Mouse (Mus musculus): ENCODE results near the gene Ctnnd2. TPM values are rescaled to one million over a fixed set of nuclear protein-coding genes. Genes with fewer than 3 reads are reported as not detected.

The Ctnnd2 gene
- polyA plus RNA-seq, 1 experiment from 2014 or later, result 81.5 TPM

DNA sequence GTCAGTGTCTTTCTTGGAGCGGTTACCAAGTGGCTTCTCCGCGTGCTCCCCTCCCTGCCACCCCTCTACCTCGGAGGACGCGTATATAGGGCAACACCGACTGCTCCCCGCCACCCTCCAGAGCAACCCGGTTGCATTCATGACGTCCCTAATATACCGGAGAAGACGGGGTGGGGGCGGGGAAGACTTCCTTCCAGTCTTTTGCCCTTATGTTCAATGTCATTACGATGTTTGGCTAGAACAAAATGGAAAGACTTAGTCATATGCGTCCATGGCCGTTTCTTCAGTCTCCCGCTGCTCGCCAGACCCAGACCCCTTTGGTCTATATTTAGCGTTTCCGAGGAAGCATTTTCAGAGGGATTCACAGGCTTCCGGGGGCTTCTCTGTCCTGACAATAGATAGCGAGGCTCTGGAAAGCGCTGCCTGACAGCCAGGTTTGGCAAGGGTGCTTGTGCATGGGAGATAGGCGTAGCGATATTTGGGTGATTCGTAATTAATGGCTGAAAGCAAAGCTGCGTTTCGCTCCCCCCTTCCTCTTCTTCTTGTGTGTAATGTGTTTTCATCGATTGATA is 1.1 kb downstream of the Ctnnd2 start:
- H3K9me3 ChIP-seq (ENCODE audit: control insufficient read depth, low read length), result no peaks in the 10 kb centered on the region
- ATAC-seq (ENCODE audit: low read depth), result peak; percentile 74
- peak overlapping the region; percentile 63 for H3K4me2 ChIP-seq (ENCODE audit: low read depth, low read length)
- H3K9ac ChIP-seq (replicated peaks; ENCODE audit: low read depth, low read length), result peak overlapping the region; percentile 94
- peak overlapping the region; percentile 99 for H3K27ac ChIP-seq (ENCODE audit: low read depth, low read length)
- 1% methylated on average over 29 of the region's 29 CpGs for WGBS
- 0 out of 2 replicates have a peak, but pooled peaks cover 5% of the 10 kb centered on the region for H3K4me1 ChIP-seq (ENCODE audit: control insufficient read depth, insufficient read depth, low read length)
- H3K4me3 ChIP-seq (ENCODE audit: low read depth, low read length), result peak overlapping the region; percentile 84
- no peaks in the 10 kb centered on the region for H3K27me3 ChIP-seq (ENCODE audit: control insufficient read depth, insufficient read depth, low read length)
- no peaks in the 10 kb centered on the region for H3K36me3 ChIP-seq (ENCODE audit: control insufficient read depth, insufficient read depth, low read length)

DNA sequence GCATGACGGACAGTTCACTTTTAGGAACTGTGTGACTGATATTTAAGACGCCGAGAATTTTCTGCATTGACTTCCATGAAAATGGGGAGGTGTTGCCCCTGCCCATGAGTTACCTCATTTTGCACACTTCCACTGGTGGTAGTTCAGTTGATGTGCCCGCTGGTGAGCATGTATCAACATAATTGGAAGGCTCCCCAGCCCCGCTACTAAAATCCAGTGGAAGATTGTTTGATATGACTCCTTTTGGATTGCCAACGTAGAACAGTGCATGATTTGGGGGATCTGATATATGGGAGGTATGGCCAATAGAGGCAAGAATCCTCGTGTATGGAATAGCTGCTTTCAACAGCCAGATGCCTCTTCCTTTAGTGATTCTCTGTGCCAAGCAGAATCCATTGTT is 1.9 kb downstream of the Ctnnd2 start:
- ATAC-seq (ENCODE audit: low read depth), result no peak
- H3K9ac ChIP-seq (replicated peaks; ENCODE audit: low read depth, low read length), result peak overlapping the region; percentile 94; the same call in 1 of the 2 replicates
- no peaks in the 10 kb centered on the region for H3K36me3 ChIP-seq (ENCODE audit: control insufficient read depth, insufficient read depth, low read length)
- no peaks in the 10 kb centered on the region for H3K9me3 ChIP-seq (ENCODE audit: control insufficient read depth, low read length)
- 35% methylated on average over 7 of the region's 7 CpGs for WGBS
- H3K4me3 ChIP-seq (ENCODE audit: low read depth, low read length), result peak overlapping the region; percentile 84
- H3K27me3 ChIP-seq (ENCODE audit: control insufficient read depth, insufficient read depth, low read length), result no peaks in the 10 kb centered on the region
- H3K27ac ChIP-seq (ENCODE audit: low read depth, low read length), result peak overlapping the region; percentile 99
- 0 out of 2 replicates have a peak, but pooled peaks cover 5% of the 10 kb centered on the region for H3K4me1 ChIP-seq (ENCODE audit: control insufficient read depth, insufficient read depth, low read length)
- peak overlapping the region; percentile 63 for H3K4me2 ChIP-seq (ENCODE audit: low read depth, low read length)

DNA sequence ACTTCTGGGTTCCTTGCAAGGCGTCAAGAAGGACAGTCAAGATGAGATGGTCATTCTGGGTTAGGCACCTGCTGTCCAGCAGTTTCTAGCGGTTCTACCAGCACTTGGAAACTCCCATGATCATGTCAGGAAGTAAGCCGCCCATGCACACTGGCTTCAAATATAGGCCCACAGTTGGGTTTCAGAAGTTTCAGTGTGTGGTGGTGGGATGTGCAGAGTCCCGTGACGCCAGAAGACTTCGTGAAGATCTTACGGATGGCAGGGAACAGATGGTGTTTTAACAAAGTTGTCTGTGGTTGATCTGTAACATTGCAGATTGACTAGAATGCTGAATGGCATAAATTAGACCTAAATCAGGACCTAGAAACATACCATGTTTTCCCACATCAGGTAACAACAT is 11.6 kb downstream of the Ctnnd2 start:
- no peak for ATAC-seq (ENCODE audit: low read depth)
- Histone ChIP-seq H3K36me3 (ENCODE audit: control insufficient read depth, insufficient read depth, low read length) (no peaks in the 10 kb centered on the region), H3K4me3 (ENCODE audit: low read depth, low read length) (no peak overlapping the region), H3K9me3 (ENCODE audit: control insufficient read depth, low read length) (no peaks in the 10 kb centered on the region), H3K27ac (ENCODE audit: low read depth, low read length) (no peak overlapping the region), H3K9ac (replicated peaks; ENCODE audit: low read depth, low read length) (no peak overlapping the region), H3K27me3 (ENCODE audit: control insufficient read depth, insufficient read depth, low read length) (no peaks in the 10 kb centered on the region), H3K4me1 (ENCODE audit: control insufficient read depth, insufficient read depth, low read length) (no peaks in the 10 kb centered on the region), H3K4me2 (ENCODE audit: low read depth, low read length) (no peak overlapping the region)
- WGBS, result 91% methylated on average over 7 of the region's 7 CpGs

DNA sequence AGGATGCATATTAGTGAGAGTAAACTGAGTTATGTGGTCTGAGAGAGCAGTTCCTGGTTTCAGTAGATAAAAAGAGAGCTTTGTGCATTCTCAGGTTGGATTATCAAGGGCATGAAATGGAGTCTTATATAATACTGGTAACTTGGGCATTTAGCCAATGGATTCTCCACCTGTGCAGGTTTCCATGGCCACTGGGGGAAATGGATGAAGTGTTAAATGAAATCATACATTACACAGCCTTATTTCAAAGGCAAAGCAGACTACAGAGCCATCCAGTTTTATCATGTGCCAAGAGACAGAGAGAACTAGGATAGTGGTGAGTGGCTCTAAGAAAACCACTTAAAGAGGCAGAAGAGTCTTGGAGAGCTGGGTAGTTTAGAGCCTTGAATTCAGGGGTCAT is 18.5 kb downstream of the Ctnnd2 start:
- Histone ChIP-seq H3K4me1 (ENCODE audit: control insufficient read depth, insufficient read depth, low read length) (no peaks in the 10 kb centered on the region), H3K36me3 (ENCODE audit: control insufficient read depth, insufficient read depth, low read length) (no peaks in the 10 kb centered on the region), H3K27ac (ENCODE audit: low read depth, low read length) (no peak overlapping the region), H3K4me3 (ENCODE audit: low read depth, low read length) (no peak overlapping the region), H3K9ac (replicated peaks; ENCODE audit: low read depth, low read length) (no peak overlapping the region), H3K4me2 (ENCODE audit: low read depth, low read length) (no peak overlapping the region), H3K27me3 (ENCODE audit: control insufficient read depth, insufficient read depth, low read length) (no peaks in the 10 kb centered on the region), H3K9me3 (ENCODE audit: control insufficient read depth, low read length) (no peaks in the 10 kb centered on the region)
- no peak for ATAC-seq (ENCODE audit: low read depth)

DNA sequence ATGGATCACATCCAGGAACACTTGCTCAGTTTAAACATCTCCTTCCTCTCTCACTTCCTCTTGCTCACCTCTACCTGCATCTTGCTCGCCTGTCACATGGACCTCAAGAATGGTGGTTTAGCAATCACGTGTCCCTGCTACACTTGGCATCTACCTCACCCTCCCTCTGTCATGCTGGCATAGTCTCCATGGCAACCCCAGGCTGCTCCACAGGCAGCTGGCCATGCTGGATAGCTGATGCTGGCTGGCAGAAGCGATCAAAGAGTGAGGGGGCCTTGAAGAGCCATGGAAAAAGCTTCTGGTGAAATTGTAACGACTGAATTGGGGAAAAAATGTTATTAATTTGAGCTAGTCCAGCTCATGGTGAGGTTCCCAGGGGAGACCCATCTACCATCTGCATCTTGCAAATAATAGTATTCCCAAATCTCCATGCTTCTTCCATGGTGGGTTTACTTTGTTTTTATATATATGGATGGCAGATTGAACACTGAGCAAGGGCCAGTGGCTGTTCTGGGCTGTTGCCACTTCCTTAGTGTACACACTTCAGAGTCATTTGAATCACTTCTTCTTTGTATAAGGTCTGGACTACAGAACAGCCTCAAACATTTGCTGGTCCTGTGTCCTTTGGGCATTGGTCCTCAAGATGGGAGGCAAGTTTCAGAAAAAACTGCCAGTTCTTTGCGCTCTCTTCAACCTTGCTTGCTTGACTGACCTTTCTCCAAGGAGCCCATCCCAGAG is 19.7 kb downstream of the Ctnnd2 start:
- no peaks in the 10 kb centered on the region for H3K27me3 ChIP-seq (ENCODE audit: control insufficient read depth, insufficient read depth, low read length)
- H3K36me3 ChIP-seq (ENCODE audit: control insufficient read depth, insufficient read depth, low read length), result no peaks in the 10 kb centered on the region
- no peak overlapping the region for H3K9ac ChIP-seq (replicated peaks; ENCODE audit: low read depth, low read length)
- whole genome bisulfite sequencing, result 51% methylated on average over 5 of the region's 5 CpGs
- ATAC-seq (ENCODE audit: low read depth), result peak; percentile 88
- no peak overlapping the region for H3K27ac ChIP-seq (ENCODE audit: low read depth, low read length)
- no peaks in the 10 kb centered on the region for H3K9me3 ChIP-seq (ENCODE audit: control insufficient read depth, low read length)
- no peaks in the 10 kb centered on the region for H3K4me1 ChIP-seq (ENCODE audit: control insufficient read depth, insufficient read depth, low read length)
- no peak overlapping the region for H3K4me2 ChIP-seq (ENCODE audit: low read depth, low read length)
- H3K4me3 ChIP-seq (ENCODE audit: low read depth, low read length), result no peak overlapping the region

DNA sequence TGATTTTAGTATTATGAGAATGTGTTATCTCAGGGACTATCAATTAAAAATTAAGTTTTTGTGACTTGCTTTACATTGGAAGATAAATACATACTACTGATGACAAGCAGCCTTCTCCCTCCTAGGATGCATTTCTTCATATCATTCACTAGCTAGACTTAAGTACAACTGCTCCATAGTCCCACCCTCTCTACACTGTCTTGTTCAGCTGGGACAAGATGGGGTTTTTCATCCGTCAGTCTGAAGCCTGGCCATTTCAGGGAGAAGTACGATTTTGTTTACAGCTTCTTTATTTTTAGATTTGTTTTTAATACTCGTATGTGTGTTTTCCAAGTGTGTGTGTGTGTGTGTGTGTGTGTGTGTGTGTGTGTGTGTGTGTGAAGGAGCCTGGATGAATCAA is 26.0 kb downstream of the Ctnnd2 start:
- H3K4me3 ChIP-seq (ENCODE audit: low read depth, low read length), result no peak overlapping the region

DNA sequence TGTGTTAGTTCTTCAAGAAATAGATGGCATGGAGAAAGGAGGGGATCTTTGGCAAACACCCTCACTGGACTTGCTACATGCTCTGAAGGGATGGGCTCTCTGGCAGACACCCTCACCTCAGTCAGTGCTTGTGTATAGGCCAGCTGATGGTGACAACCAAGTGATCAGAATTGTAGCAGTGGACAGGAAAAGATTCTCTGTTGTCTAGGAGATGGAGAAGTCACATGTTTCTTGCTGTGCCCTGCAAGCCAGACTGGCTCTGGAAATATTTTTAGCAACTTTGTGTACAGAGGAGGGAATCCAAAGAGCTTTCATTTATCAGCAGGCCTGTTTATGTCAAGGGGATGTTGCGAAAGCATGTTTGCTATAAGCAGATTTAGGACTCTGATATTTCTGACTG is 27.4 kb downstream of the Ctnnd2 start:
- H3K36me3 ChIP-seq (ENCODE audit: control insufficient read depth, insufficient read depth, low read length), result no peaks in the 10 kb centered on the region
- H3K27ac ChIP-seq (ENCODE audit: low read depth, low read length), result no peak overlapping the region
- H3K9me3 ChIP-seq (ENCODE audit: control insufficient read depth, low read length), result no peaks in the 10 kb centered on the region
- no peaks in the 10 kb centered on the region for H3K27me3 ChIP-seq (ENCODE audit: control insufficient read depth, insufficient read depth, low read length)
- H3K9ac ChIP-seq (replicated peaks; ENCODE audit: low read depth, low read length), result no peak overlapping the region
- H3K4me2 ChIP-seq (ENCODE audit: low read depth, low read length), result no peak overlapping the region
- ATAC-seq (ENCODE audit: low read depth), result no peak
- no peak overlapping the region for H3K4me3 ChIP-seq (ENCODE audit: low read depth, low read length)
- 92% methylated on average over 1 of the region's 1 CpGs for WGBS
- H3K4me1 ChIP-seq (ENCODE audit: control insufficient read depth, insufficient read depth, low read length), result no peaks in the 10 kb centered on the region

More for the DNA sequence above, 26.0 kb downstream of the Ctnnd2 start:
- Histone ChIP-seq H3K4me1 (ENCODE audit: control insufficient read depth, insufficient read depth, low read length) (no peaks in the 10 kb centered on the region), H3K9me3 (ENCODE audit: control insufficient read depth, low read length) (no peaks in the 10 kb centered on the region), H3K4me2 (ENCODE audit: low read depth, low read length) (no peak overlapping the region), H3K9ac (replicated peaks; ENCODE audit: low read depth, low read length) (no peak overlapping the region), H3K27ac (ENCODE audit: low read depth, low read length) (no peak overlapping the region), H3K36me3 (ENCODE audit: control insufficient read depth, insufficient read depth, low read length) (no peaks in the 10 kb centered on the region), H3K27me3 (ENCODE audit: control insufficient read depth, insufficient read depth, low read length) (no peaks in the 10 kb centered on the region)
- WGBS, result 92% methylated on average over 3 of the region's 3 CpGs
- ATAC-seq (ENCODE audit: low read depth), result no peak

DNA sequence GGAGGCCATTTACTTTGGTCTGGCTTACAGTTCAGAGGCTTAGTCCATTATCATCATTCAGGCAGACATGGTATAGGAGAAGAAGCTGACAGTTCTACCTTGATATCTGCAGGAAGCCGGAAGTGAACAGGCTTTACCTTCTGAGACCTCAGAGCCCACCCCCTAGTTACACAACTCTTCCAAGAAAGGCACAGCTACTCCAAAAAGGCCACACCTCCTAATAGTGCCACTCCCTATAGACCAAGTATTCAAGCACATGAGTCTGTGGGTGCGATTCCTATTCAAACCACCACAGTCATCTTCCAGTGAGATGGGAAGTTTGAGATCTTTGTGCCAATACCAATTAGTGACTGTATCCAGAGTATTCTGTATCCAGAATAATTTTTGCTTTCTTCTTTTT is 28.8 kb downstream of the Ctnnd2 start:
- WGBS, result 96% methylated on average over 2 of the region's 2 CpGs
- no peak overlapping the region for H3K27ac ChIP-seq (ENCODE audit: low read depth, low read length)
- ATAC-seq (ENCODE audit: low read depth), result no peak
- H3K27me3 ChIP-seq (ENCODE audit: control insufficient read depth, insufficient read depth, low read length), result no peaks in the 10 kb centered on the region
- H3K4me3 ChIP-seq (ENCODE audit: low read depth, low read length), result no peak overlapping the region
- no peaks in the 10 kb centered on the region for H3K4me1 ChIP-seq (ENCODE audit: control insufficient read depth, insufficient read depth, low read length)
- no peaks in the 10 kb centered on the region for H3K9me3 ChIP-seq (ENCODE audit: control insufficient read depth, low read length)
- H3K4me2 ChIP-seq (ENCODE audit: low read depth, low read length), result no peak overlapping the region
- H3K9ac ChIP-seq (replicated peaks; ENCODE audit: low read depth, low read length), result no peak overlapping the region
- no peaks in the 10 kb centered on the region for H3K36me3 ChIP-seq (ENCODE audit: control insufficient read depth, insufficient read depth, low read length)

DNA sequence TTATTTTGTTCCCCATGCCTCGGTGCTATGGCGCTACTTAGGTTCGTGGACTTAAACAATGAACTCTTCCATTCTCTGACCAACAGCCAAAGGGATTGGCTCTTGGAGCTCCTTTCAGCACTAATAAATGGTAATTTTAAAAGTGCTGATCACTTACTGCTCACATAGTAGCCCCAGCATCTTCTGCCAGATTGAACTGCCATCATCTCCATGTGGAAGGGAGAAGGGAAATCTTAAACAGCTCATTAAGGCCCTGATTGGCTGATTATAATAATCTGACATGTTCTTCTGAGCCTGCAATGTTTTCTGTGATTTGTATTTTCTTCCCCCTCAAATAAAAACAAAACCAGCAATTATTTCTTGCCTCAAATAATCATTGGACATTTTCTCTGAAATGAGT is 29.2 kb downstream of the Ctnnd2 start:
- no peaks in the 10 kb centered on the region for H3K36me3 ChIP-seq (ENCODE audit: control insufficient read depth, insufficient read depth, low read length)
- ATAC-seq (ENCODE audit: low read depth), result no peak
- H3K9me3 ChIP-seq (ENCODE audit: control insufficient read depth, low read length), result no peaks in the 10 kb centered on the region
- 95% methylated on average over 3 of the region's 3 CpGs for WGBS
- no peak overlapping the region for H3K9ac ChIP-seq (replicated peaks; ENCODE audit: low read depth, low read length)
- H3K4me2 ChIP-seq (ENCODE audit: low read depth, low read length), result no peak overlapping the region
- H3K4me1 ChIP-seq (ENCODE audit: control insufficient read depth, insufficient read depth, low read length), result no peaks in the 10 kb centered on the region
- H3K27me3 ChIP-seq (ENCODE audit: control insufficient read depth, insufficient read depth, low read length), result no peaks in the 10 kb centered on the region
- no peak overlapping the region for H3K4me3 ChIP-seq (ENCODE audit: low read depth, low read length)
- no peak overlapping the region for H3K27ac ChIP-seq (ENCODE audit: low read depth, low read length)
